Mouse (Mus musculus): ENCODE measurements around the gene Scd1. TPM values are rescaled to one million over a fixed set of nuclear protein-coding genes. Genes with fewer than 3 reads are reported as not detected.
"Not testable (repeated sequence)": the region's sequence is repeated elsewhere in the genome, so short reads cannot be mapped to it uniquely, and the experiment has no call there.

The Scd1 gene
- polyA plus RNA-seq, 1 experiment from 2014 or later, result 12.0 TPM

- Histone ChIP-seq H3K4me2 (no peak overlapping the region), H3K27me3 (replicated peaks; ENCODE audit: control insufficient read depth, insufficient read depth, low read length) (no peaks in the 10 kb centered on the region), H3K36me3 (ENCODE audit: control insufficient read depth, insufficient read depth, low read length) (no peaks in the 10 kb centered on the region), H3K4me3 (ENCODE audit: low read depth, low read length) (no peak overlapping the region), H3K4me1 (replicated peaks; ENCODE audit: control insufficient read depth, insufficient read depth, low read length) (no peaks in the 10 kb centered on the region; the same call in 1 of the 2 replicates), H3K27ac (ENCODE audit: low read depth, low read length) (no peak overlapping the region), H3K9me3 (ENCODE audit: control insufficient read depth, low read length) (no peaks in the 10 kb centered on the region), H3K9ac (ENCODE audit: low read depth, low read length) (no peak overlapping the region)
- DNase-seq (ENCODE audit: low spot score), result no peak
- no peak for ATAC-seq (replicated peaks; ENCODE audit: low FRiP score)
- WGBS, result 76% methylated on average over 8 of the region's 8 CpGs
Measured at GRCm38 (mm10) chr19:44369371-44369770, 38.3 kb downstream of the Scd1 start.

- DNase-seq (ENCODE audit: low spot score); ATAC-seq (replicated peaks; ENCODE audit: low FRiP score); H3K4me2 ChIP-seq; H3K9ac ChIP-seq (ENCODE audit: low read depth, low read length); H3K4me1 ChIP-seq (replicated peaks; ENCODE audit: control insufficient read depth, insufficient read depth, low read length); H3K9me3 ChIP-seq (ENCODE audit: control insufficient read depth, low read length); H3K27me3 ChIP-seq (replicated peaks; ENCODE audit: control insufficient read depth, insufficient read depth, low read length); H3K36me3 ChIP-seq (ENCODE audit: control insufficient read depth, insufficient read depth, low read length); H3K4me3 ChIP-seq (ENCODE audit: low read depth, low read length); H3K27ac ChIP-seq (ENCODE audit: low read depth, low read length): not testable (repeated sequence)
- WGBS, result 87% methylated on average over 10 of the region's 10 CpGs
Measured at GRCm38 (mm10) chr19:44367076-44367475, 40.6 kb downstream of the Scd1 start.

GRCm38 (mm10) chr19:44365733-44366132 lies 41.9 kb downstream of the Scd1 start:
- Histone ChIP-seq H3K9ac (ENCODE audit: low read depth, low read length) (no peak overlapping the region), H3K4me2 (no peak overlapping the region), H3K27me3 (replicated peaks; ENCODE audit: control insufficient read depth, insufficient read depth, low read length) (no peaks in the 10 kb centered on the region), H3K9me3 (ENCODE audit: control insufficient read depth, low read length) (no peaks in the 10 kb centered on the region), H3K27ac (ENCODE audit: low read depth, low read length) (no peak overlapping the region), H3K4me1 (replicated peaks; ENCODE audit: control insufficient read depth, insufficient read depth, low read length) (no peaks in the 10 kb centered on the region; the same call in 1 of the 2 replicates), H3K4me3 (ENCODE audit: low read depth, low read length) (no peak overlapping the region), H3K36me3 (ENCODE audit: control insufficient read depth, insufficient read depth, low read length) (no peaks in the 10 kb centered on the region)
- WGBS, result 77% methylated on average over 4 of the region's 4 CpGs
- DNase-seq (ENCODE audit: low spot score) (no peak), ATAC-seq (replicated peaks; ENCODE audit: low FRiP score) (no peak)

- H3K27ac ChIP-seq (ENCODE audit: low read depth, low read length), result no peak overlapping the region
- 80% methylated on average over 8 of the region's 8 CpGs for WGBS
Measured at GRCm38 (mm10) chr19:44364029-44364428, 43.6 kb downstream of the Scd1 start.

GRCm38 (mm10) chr19:44363529-44363928 lies 44.1 kb downstream of the Scd1 start:
- Histone ChIP-seq H3K27ac (ENCODE audit: low read depth, low read length) (no peak overlapping the region), H3K36me3 (ENCODE audit: control insufficient read depth, insufficient read depth, low read length) (no peaks in the 10 kb centered on the region), H3K4me3 (ENCODE audit: low read depth, low read length) (no peak overlapping the region), H3K4me2 (peak overlapping the region; percentile 29), H3K9me3 (ENCODE audit: control insufficient read depth, low read length) (no peaks in the 10 kb centered on the region), H3K27me3 (replicated peaks; ENCODE audit: control insufficient read depth, insufficient read depth, low read length) (no peaks in the 10 kb centered on the region), H3K4me1 (replicated peaks; ENCODE audit: control insufficient read depth, insufficient read depth, low read length) (no peaks in the 10 kb centered on the region; the same call in 1 of the 2 replicates), H3K9ac (ENCODE audit: low read depth, low read length) (no peak overlapping the region)
- peak; percentile 67 for DNase-seq (ENCODE audit: low spot score)
- 0 out of 2 replicates have a peak, but pooled peaks have one; percentile 56 for ATAC-seq (replicated peaks; ENCODE audit: low FRiP score)
- 14% methylated on average over 13 of the region's 13 CpGs for WGBS

More at GRCm38 (mm10) chr19:44364029-44364428, 43.6 kb downstream of the Scd1 start:
- Histone ChIP-seq H3K4me1 (replicated peaks; ENCODE audit: control insufficient read depth, insufficient read depth, low read length) (no peaks in the 10 kb centered on the region; the same call in 1 of the 2 replicates), H3K9ac (ENCODE audit: low read depth, low read length) (no peak overlapping the region), H3K9me3 (ENCODE audit: control insufficient read depth, low read length) (no peaks in the 10 kb centered on the region), H3K36me3 (ENCODE audit: control insufficient read depth, insufficient read depth, low read length) (no peaks in the 10 kb centered on the region), H3K27me3 (replicated peaks; ENCODE audit: control insufficient read depth, insufficient read depth, low read length) (no peaks in the 10 kb centered on the region), H3K4me2 (no peak overlapping the region), H3K4me3 (ENCODE audit: low read depth, low read length) (no peak overlapping the region)
- ATAC-seq (replicated peaks; ENCODE audit: low FRiP score) (no peak), DNase-seq (ENCODE audit: low spot score) (no peak)

- Histone ChIP-seq H3K9me3 (ENCODE audit: control insufficient read depth, low read length) (no peaks in the 10 kb centered on the region), H3K27me3 (replicated peaks; ENCODE audit: control insufficient read depth, insufficient read depth, low read length) (no peaks in the 10 kb centered on the region), H3K27ac (ENCODE audit: low read depth, low read length) (no peak overlapping the region), H3K4me3 (ENCODE audit: low read depth, low read length) (no peak overlapping the region), H3K9ac (ENCODE audit: low read depth, low read length) (no peak overlapping the region), H3K36me3 (ENCODE audit: control insufficient read depth, insufficient read depth, low read length) (no peaks in the 10 kb centered on the region), H3K4me1 (replicated peaks; ENCODE audit: control insufficient read depth, insufficient read depth, low read length) (no peaks in the 10 kb centered on the region), H3K4me2 (no peak overlapping the region)
- no peak for ATAC-seq (replicated peaks; ENCODE audit: low FRiP score)
- DNase-seq (ENCODE audit: low spot score), result no peak
- WGBS, result 70% methylated on average over 8 of the region's 8 CpGs
Measured at GRCm38 (mm10) chr19:44358700-44359099, 49.0 kb downstream of the Scd1 start.

GRCm38 (mm10) chr19:44351756-44352155 lies 55.9 kb downstream of the Scd1 start:
- ATAC-seq (replicated peaks; ENCODE audit: low FRiP score), result no peak
- DNase-seq (ENCODE audit: low spot score), result no peak
- H3K27ac ChIP-seq (ENCODE audit: low read depth, low read length), result no peak overlapping the region
- H3K36me3 ChIP-seq (ENCODE audit: control insufficient read depth, insufficient read depth, low read length), result no peaks in the 10 kb centered on the region
- 75% methylated on average over 7 of the region's 7 CpGs for WGBS
- no peak overlapping the region for H3K4me2 ChIP-seq
- H3K9ac ChIP-seq (ENCODE audit: low read depth, low read length), result no peak overlapping the region
- H3K9me3 ChIP-seq (ENCODE audit: control insufficient read depth, low read length), result no peaks in the 10 kb centered on the region
- no peak overlapping the region for H3K4me3 ChIP-seq (ENCODE audit: low read depth, low read length)
- no peaks in the 10 kb centered on the region for H3K27me3 ChIP-seq (replicated peaks; ENCODE audit: control insufficient read depth, insufficient read depth, low read length)
- H3K4me1 ChIP-seq (replicated peaks; ENCODE audit: control insufficient read depth, insufficient read depth, low read length), result no peaks in the 10 kb centered on the region

- no peak for ATAC-seq (replicated peaks; ENCODE audit: low FRiP score)
Measured at GRCm38 (mm10) chr19:44349689-44350088, 58.0 kb downstream of the Scd1 start.

More at GRCm38 (mm10) chr19:44349689-44350088, 58.0 kb downstream of the Scd1 start:
- Histone ChIP-seq H3K4me1 (replicated peaks; ENCODE audit: control insufficient read depth, insufficient read depth, low read length) (no peaks in the 10 kb centered on the region), H3K4me2 (no peak overlapping the region), H3K27ac (ENCODE audit: low read depth, low read length) (no peak overlapping the region), H3K9me3 (ENCODE audit: control insufficient read depth, low read length) (no peaks in the 10 kb centered on the region), H3K27me3 (replicated peaks; ENCODE audit: control insufficient read depth, insufficient read depth, low read length) (no peaks in the 10 kb centered on the region), H3K9ac (ENCODE audit: low read depth, low read length) (no peak overlapping the region), H3K4me3 (ENCODE audit: low read depth, low read length) (no peak overlapping the region), H3K36me3 (ENCODE audit: control insufficient read depth, insufficient read depth, low read length) (no peaks in the 10 kb centered on the region)
- DNase-seq (ENCODE audit: low spot score), result no peak
- WGBS, result 82% methylated on average over 8 of the region's 8 CpGs

All from liver, embryonic 11.5 days (tissue).